Mouse (Mus musculus) forebrain, embryonic 16.5 days (tissue): ENCODE measurements around the gene Obp1a. TPM values are rescaled to one million over a fixed set of nuclear protein-coding genes. Genes with fewer than 3 reads are reported as not detected.

Experiments used
- ATAC-seq: fragments of 200-750 bp; cut with Nextera tagmentation; 2 replicates; pipeline ENCODE4 v1.8.0; 2017; ENCODE audit warnings: mild to moderate bottlenecking, moderate library complexity
- H3K27ac ChIP-seq: fragments of 300-500 bp; sonication (generic); 2 replicates; pipeline ENCODE4 v1.5.1; 2014; ENCODE audit warnings: low read length, control low read depth
- H3K27me3 ChIP-seq: fragments of 300-500 bp; sonication (generic); replicated peaks from 2 replicates; pipeline ENCODE4 v1.6.1; 2014; ENCODE audit warnings: low read length; ENCODE audit not compliant: control insufficient read depth, insufficient read depth
- H3K36me3 ChIP-seq: fragments of 300-500 bp; sonication (generic); 2 replicates; pipeline ENCODE4 v1.6.1; 2014; ENCODE audit not compliant: control insufficient read depth, insufficient read depth
- H3K4me1 ChIP-seq: fragments of 300-500 bp; sonication (generic); replicated peaks from 2 replicates; pipeline ENCODE4 v1.6.1; 2014; ENCODE audit warnings: low read length; ENCODE audit not compliant: control insufficient read depth, insufficient read depth
- H3K4me2 ChIP-seq: fragments of 300-500 bp; sonication (generic); 2 replicates; pipeline ENCODE4 v1.6.1; 2014; ENCODE audit warnings: mild to moderate bottlenecking, low read length, control low read depth
- H3K4me3 ChIP-seq: fragments of 300-500 bp; sonication (generic); replicated peaks from 2 replicates; pipeline ENCODE4 v1.5.1; 2014; ENCODE audit warnings: mild to moderate bottlenecking, low read length, control low read depth
- H3K9ac ChIP-seq: fragments of 300-500 bp; sonication (generic); replicated peaks from 2 replicates; pipeline ENCODE4 v1.6.1; 2014; ENCODE audit warnings: low read depth, low read length, control low read depth
- H3K9me3 ChIP-seq: fragments of 300-500 bp; sonication (generic); 2 replicates; pipeline ENCODE4 v1.6.1; 2016; ENCODE audit warnings: low read length; ENCODE audit not compliant: control insufficient read depth
- WGBS: fragments of 180-500 bp; shearing (Covaris S2); extraction: QIAGEN DNeasy Blood & Tissue Kit; methylation state at CpG from one replicate; pipeline ENCODE4 v1.1.7; 2014; 5-methylcytosine and 5-hydroxymethylcytosine counted together
- polyA plus RNA-seq: library from polyadenylated mRNA; unstranded; fragments of >200 nt; fragmentation: Nextera tagmentation; extraction: Ambion mirVana; gene quantifications from 2 replicates; pipeline ENCODE4 v1.2.1, GENCODE M21; 2015

The Obp1a gene
- not detected in 2 replicates for polyA plus RNA-seq

DNA sequence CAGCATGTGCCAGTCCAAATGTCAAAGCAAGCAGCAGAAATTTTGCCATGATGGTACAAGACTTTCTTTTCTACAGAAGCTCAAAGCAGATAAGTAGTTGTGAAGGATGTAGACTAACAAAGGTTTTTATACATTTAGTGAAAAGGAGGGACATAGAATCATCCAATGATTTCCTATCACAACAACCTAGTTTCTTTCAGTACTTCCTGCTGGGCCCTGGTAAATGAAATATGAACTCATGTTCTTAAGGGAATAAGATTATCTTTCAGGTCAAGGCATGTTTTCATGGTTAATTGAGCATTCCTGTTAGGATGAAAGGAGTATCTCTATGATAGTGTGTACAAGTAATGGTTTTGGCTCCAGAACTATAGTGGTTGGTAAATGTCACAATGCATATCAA is at the start of gene Obp1a:
Gene Obp1a, minus strand, starts transcription at position 101 of the 400 bp plus-strand sequence.
- H3K9me3 ChIP-seq = no peaks in the 10 kb centered on the region
- no peaks in the 10 kb centered on the region for H3K4me1 ChIP-seq
- H3K4me3 ChIP-seq = no peak within 1 kb of the TSS
- H3K27ac ChIP-seq = no peak within 1 kb of the TSS
- H3K9ac ChIP-seq = no peak within 1 kb of the TSS
- no peak within 1 kb of the TSS for H3K4me2 ChIP-seq
- H3K27me3 ChIP-seq = no peaks in the 10 kb centered on the region
- H3K36me3 ChIP-seq = no peaks in the 10 kb centered on the region
- ATAC-seq = no peak

- Histone ChIP-seq H3K9me3 (no peaks in the 10 kb centered on the region), H3K27ac (no peak within 1 kb of the TSS), H3K4me2 (no peak within 1 kb of the TSS), H3K4me1 (no peaks in the 10 kb centered on the region), H3K9ac (no peak within 1 kb of the TSS), H3K4me3 (no peak within 1 kb of the TSS), H3K27me3 (no peaks in the 10 kb centered on the region), H3K36me3 (no peaks in the 10 kb centered on the region)
- 68% methylated on average over 1 of the region's 1 CpGs for WGBS
- ATAC-seq = no peak
Observed at GRCm38 (mm10) chrX:78125167-78125566, 34.0 kb upstream of the Obp1a start, which contains the start of gene Gm5938. Gene Gm5938 (plus strand): TSS chrX:78125467.

Other genes starting within 250 kb of the Obp1a start
- gene Pbsn, start 237.8 kb downstream of the Obp1a start, polyA plus RNA-seq = not detected in 2 replicates
- gene Gm14744, start 226.6 kb downstream of the Obp1a start, polyA plus RNA-seq = not detected in 2 replicates
- not detected in 2 replicates for gene 5430402E10Rik, start 166.3 kb downstream of the Obp1a start, polyA plus RNA-seq
- not detected in 2 replicates for gene Gm5938, start 34.1 kb upstream of the Obp1a start, polyA plus RNA-seq
- not detected in 2 replicates for gene Obp1b, start 95.4 kb upstream of the Obp1a start, polyA plus RNA-seq
- not detected in 2 replicates for gene Gm14743, start 154.5 kb upstream of the Obp1a start, polyA plus RNA-seq